Mouse (Mus musculus) kidney, embryonic 14.5 days (tissue): ENCODE results near the gene Bco2. TPM values are rescaled to one million over a fixed set of nuclear protein-coding genes. Genes with fewer than 3 reads are reported as not detected.

ENCODE experiments used
- ATAC-seq: fragments of 200-750 bp; cut with Nextera tagmentation; 2 replicates; pipeline ENCODE4 v1.8.0; 2017; ENCODE audit warnings: moderate number of reproducible peaks, mild to moderate bottlenecking, moderate TSS enrichment, moderate library complexity; ENCODE audit not compliant: low FRiP score, low TSS enrichment
- H3K27ac ChIP-seq: fragments of 300-500 bp; sonication (generic); 2 replicates; pipeline ENCODE4 v1.5.1; 2014; ENCODE audit warnings: low read depth, mild to moderate bottlenecking, low read length, moderate library complexity, mixed read lengths
- H3K27me3 ChIP-seq: fragments of 300-500 bp; sonication (generic); 2 replicates; pipeline ENCODE4 v1.6.1; 2014; ENCODE audit warnings: mild to moderate bottlenecking, low read length; ENCODE audit not compliant: control insufficient read depth, insufficient read depth
- H3K36me3 ChIP-seq: fragments of 300-500 bp; sonication (generic); 2 replicates; pipeline ENCODE4 v1.6.1; 2014; ENCODE audit warnings: low read length, mixed read lengths; ENCODE audit not compliant: control insufficient read depth, insufficient read depth
- H3K4me1 ChIP-seq: fragments of 300-500 bp; sonication (generic); 2 replicates; pipeline ENCODE4 v1.6.1; 2014; ENCODE audit warnings: low read length, mixed read lengths; ENCODE audit not compliant: control insufficient read depth, insufficient read depth
- H3K4me2 ChIP-seq: fragments of 300-500 bp; sonication (generic); replicated peaks from 2 replicates; pipeline ENCODE4 v1.6.1; 2014; ENCODE audit warnings: low read depth, mild to moderate bottlenecking, low read length
- H3K4me3 ChIP-seq: fragments of 300-500 bp; sonication (generic); 2 replicates; pipeline ENCODE4 v1.5.1; 2014; ENCODE audit warnings: mild to moderate bottlenecking, low read length
- H3K9ac ChIP-seq: fragments of 300-500 bp; sonication (generic); 2 replicates; pipeline ENCODE4 v1.6.1; 2014; ENCODE audit warnings: low read depth, mild to moderate bottlenecking, low read length, moderate library complexity
- H3K9me3 ChIP-seq: fragments of 300-500 bp; sonication (generic); 2 replicates; pipeline ENCODE4 v1.6.1; 2016; ENCODE audit warnings: low read length; ENCODE audit not compliant: control insufficient read depth
- WGBS: fragments of 180-500 bp; shearing (Covaris S2); extraction: QIAGEN DNeasy Blood & Tissue Kit; methylation state at CpG from one replicate; pipeline ENCODE4 v1.1.7; 2014; 5-methylcytosine and 5-hydroxymethylcytosine counted together
- polyA plus RNA-seq: library from polyadenylated mRNA; unstranded; fragments of >200 nt; fragmentation: Nextera tagmentation; extraction: Ambion mirVana; gene quantifications from 2 replicates; pipeline ENCODE4 v1.2.1, GENCODE M21; 2014

Gene Bco2
- polyA plus RNA-seq, 1 experiment from 2014 or later, result 0.16 TPM

DNA sequence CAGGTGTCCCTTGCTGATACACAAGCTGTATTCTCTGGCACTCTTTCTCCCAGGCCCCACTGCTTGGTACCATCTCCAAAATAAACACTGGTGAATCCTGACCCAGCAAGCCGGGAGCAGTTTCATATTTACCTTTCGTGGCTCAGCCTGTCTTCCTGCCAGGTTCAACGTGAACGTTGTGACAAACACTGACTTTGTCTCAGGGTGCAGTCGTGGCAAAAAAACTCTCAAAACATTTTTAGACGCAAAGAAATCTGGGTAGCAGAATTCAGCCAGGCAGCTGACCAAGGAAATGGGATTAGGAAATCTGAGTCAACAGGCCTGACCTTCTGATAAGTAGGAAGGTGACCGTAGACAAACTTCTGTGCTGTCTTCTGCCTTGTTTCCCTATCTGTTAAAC is 47.4 kb downstream of the Bco2 start:
- no peaks in the 10 kb centered on the region for H3K9me3 ChIP-seq
- ATAC-seq, result no peak
- H3K27me3 ChIP-seq, result no peaks in the 10 kb centered on the region
- no peaks in the 10 kb centered on the region for H3K36me3 ChIP-seq
- H3K9ac ChIP-seq, result no peak overlapping the region
- H3K4me2 ChIP-seq, result no peak overlapping the region
- peaks cover 3% of the 10 kb centered on the region; the same call in 1 of the 2 replicates for H3K4me1 ChIP-seq
- H3K27ac ChIP-seq, result no peak overlapping the region
- 74% methylated on average over 7 of the region's 7 CpGs for WGBS
- no peak overlapping the region for H3K4me3 ChIP-seq

DNA sequence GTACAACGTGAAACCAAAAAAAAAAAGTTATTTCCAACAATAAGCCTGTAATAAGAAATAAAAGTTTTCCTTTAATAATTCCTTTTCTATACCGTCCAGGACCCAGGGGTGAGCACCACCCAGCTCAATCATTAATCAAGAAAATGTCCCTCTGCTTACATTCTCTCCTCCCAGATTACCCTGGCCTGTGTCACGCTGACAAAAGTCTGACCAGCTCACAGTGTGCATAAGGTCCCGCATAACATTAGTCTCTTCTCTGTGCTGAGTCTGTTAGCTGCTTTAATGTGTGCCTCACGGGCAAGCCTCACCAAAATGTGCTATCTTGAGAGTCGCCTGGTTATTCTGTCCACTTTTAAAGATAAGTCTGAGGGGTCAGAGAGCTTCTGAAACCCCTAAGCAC is 49.6 kb downstream of the Bco2 start:
- Histone ChIP-seq H3K4me2 (no peak overlapping the region), H3K27ac (no peak overlapping the region), H3K9ac (no peak overlapping the region), H3K36me3 (no peaks in the 10 kb centered on the region), H3K9me3 (no peaks in the 10 kb centered on the region), H3K27me3 (no peaks in the 10 kb centered on the region), H3K4me1 (peaks cover 3% of the 10 kb centered on the region; the same call in 1 of the 2 replicates), H3K4me3 (no peak overlapping the region)
- ATAC-seq, result no peak
- WGBS, result 52% methylated on average over 6 of the region's 6 CpGs

DNA sequence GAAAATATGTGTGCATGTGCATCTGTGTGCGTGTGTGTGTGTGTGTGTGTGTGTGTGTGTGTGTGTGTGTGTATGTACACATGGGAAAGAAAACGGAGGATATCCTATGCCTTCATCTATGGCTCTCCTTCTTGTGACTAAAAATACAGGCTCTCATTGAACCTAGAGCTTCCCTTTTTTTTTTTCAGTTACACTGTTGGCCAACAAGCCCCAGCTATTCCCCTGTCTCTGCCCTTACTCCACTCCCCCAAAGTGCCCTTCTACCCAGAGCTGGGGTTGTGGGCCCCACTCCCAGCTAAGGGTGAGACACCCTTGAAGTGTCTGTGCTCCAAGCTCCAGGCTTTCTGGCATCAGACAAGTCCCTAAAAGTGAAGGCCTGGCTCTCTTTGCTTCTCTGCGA is 52.0 kb downstream of the Bco2 start:
- Histone ChIP-seq H3K9ac (no peak overlapping the region), H3K4me2 (no peak overlapping the region), H3K4me3 (no peak overlapping the region), H3K36me3 (no peaks in the 10 kb centered on the region), H3K27me3 (no peaks in the 10 kb centered on the region), H3K9me3 (no peaks in the 10 kb centered on the region), H3K4me1 (peaks cover 3% of the 10 kb centered on the region; the same call in 1 of the 2 replicates), H3K27ac (no peak overlapping the region)
- ATAC-seq, result no peak
- 86% methylated on average over 3 of the region's 3 CpGs for WGBS

DNA sequence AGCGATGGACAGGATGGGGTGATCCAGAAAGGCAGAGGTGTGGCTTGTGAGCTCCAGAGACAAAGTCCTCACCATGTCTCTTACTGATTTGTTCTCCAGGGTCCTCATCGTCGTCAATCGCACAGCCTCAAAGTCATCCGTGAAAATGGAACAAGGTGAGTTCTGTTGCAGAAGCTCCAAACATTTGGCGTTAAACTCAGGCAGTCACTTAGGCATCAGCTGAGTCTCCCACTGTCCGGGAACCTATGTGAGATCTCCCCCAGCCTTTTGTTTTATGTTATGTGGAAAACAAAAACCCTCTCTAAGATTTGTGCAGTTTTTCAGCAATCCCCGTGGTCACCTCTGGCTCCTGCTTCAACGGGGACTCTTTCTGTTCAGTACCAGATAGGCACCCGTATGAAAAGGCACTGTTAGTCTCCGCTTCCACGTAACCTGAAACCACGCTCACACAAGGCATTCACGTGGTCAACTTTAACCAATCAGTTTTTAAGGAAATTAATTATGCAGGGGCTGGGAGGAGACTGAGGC is 53.9 kb downstream of the Bco2 start:
- Histone ChIP-seq H3K36me3 (no peaks in the 10 kb centered on the region), H3K9ac (peak overlapping the region; percentile 13; the same call in 1 of the 2 replicates), H3K4me3 (peak overlapping the region; percentile 12; the same call in 1 of the 2 replicates), H3K4me2 (peak overlapping the region; percentile 29), H3K9me3 (no peaks in the 10 kb centered on the region), H3K4me1 (peaks cover 3% of the 10 kb centered on the region; the same call in 1 of the 2 replicates), H3K27ac (no peak overlapping the region), H3K27me3 (no peaks in the 10 kb centered on the region)
- WGBS, result 31% methylated on average over 14 of the region's 14 CpGs
- peak; percentile 79; the same call in 1 of the 2 replicates for ATAC-seq

DNA sequence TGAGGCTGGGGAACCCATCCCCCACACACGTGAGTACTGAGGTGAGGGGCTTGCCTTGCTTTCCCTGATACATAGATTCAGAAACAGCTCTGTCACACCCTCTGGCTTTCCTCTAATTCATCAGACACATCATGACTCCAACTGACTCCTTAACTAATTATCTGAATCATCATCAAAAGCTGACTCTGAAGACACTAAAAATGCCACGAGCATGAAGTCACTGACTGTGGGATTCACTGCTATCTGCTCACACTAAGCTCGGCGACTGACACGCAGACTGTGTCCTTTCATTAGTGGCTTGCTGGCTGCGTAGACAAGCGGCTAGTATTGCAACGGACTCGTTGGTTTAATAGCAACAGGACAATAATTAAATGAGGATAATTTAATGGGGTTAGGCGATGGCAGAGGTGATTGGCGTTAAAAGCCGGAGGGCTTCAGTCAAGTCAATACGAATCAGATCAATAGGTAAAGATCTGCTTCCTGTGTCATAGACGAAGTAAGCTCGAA is 54.5 kb downstream of the Bco2 start:
- H3K4me3 ChIP-seq, result peak overlapping the region; percentile 12; the same call in 1 of the 2 replicates
- no peaks in the 10 kb centered on the region for H3K27me3 ChIP-seq
- H3K9me3 ChIP-seq, result no peaks in the 10 kb centered on the region
- no peak overlapping the region for H3K27ac ChIP-seq
- H3K4me2 ChIP-seq, result peak overlapping the region; percentile 29
- no peaks in the 10 kb centered on the region for H3K36me3 ChIP-seq
- no peak for ATAC-seq
- peak overlapping the region; percentile 13; the same call in 1 of the 2 replicates for H3K9ac ChIP-seq
- peaks cover 1% of the 10 kb centered on the region; the same call in 1 of the 2 replicates for H3K4me1 ChIP-seq
- WGBS, result 72% methylated on average over 15 of the region's 15 CpGs

DNA sequence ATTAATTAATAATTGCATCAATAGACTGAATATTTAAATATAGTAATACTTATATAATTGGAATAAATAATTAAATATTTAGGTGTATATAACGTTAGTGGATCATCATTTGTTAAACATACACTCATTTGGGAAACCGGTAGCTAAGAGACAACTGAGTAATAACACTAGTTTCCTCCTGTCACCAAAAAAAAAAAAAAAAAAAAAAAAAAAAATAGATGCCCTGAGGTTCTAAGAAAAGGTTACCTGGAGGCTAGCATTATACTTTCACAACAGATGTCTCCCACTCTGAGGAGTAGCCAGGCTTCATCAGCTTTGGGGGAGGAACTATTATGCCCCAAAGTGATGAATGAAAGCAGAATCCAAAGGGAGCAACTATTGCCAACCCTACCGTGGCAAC is 55.2 kb downstream of the Bco2 start:
- no peak overlapping the region for H3K9ac ChIP-seq
- no peak overlapping the region for H3K4me3 ChIP-seq
- no peak overlapping the region for H3K27ac ChIP-seq
- no peaks in the 10 kb centered on the region for H3K9me3 ChIP-seq
- H3K4me2 ChIP-seq, result no peak overlapping the region
- no peaks in the 10 kb centered on the region for H3K36me3 ChIP-seq
- H3K4me1 ChIP-seq, result no peaks in the 10 kb centered on the region; the same call in 1 of the 2 replicates
- 90% methylated on average over 3 of the region's 3 CpGs for WGBS
- ATAC-seq, result no peak
- H3K27me3 ChIP-seq, result no peaks in the 10 kb centered on the region

DNA sequence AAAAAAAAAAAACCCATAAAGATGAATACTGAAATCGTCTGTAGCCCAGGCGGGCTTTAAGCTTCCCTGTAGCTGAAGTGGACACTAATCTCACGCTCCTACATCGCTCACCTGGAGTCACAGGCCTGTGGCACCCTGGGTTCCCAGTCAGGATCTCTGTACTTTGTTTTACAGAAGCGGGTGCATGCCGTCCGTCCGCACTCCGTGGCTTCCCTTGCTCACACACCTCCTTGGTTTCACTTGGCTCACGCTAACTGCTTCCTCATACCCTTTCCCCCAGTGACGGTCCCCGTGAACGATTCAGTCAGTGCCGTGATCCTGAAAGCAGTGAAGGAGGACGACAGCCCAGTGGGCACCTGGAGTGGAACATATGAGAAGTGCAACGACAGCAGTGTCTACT is 56.2 kb downstream of the Bco2 start:
- Histone ChIP-seq H3K9ac (no peak overlapping the region), H3K4me3 (no peak overlapping the region), H3K4me1 (no peaks in the 10 kb centered on the region; the same call in none of the 2 replicates), H3K36me3 (no peaks in the 10 kb centered on the region), H3K27ac (no peak overlapping the region), H3K4me2 (no peak overlapping the region), H3K9me3 (no peaks in the 10 kb centered on the region), H3K27me3 (no peaks in the 10 kb centered on the region)
- 85% methylated on average over 16 of the region's 16 CpGs for WGBS
- ATAC-seq, result no peak

DNA sequence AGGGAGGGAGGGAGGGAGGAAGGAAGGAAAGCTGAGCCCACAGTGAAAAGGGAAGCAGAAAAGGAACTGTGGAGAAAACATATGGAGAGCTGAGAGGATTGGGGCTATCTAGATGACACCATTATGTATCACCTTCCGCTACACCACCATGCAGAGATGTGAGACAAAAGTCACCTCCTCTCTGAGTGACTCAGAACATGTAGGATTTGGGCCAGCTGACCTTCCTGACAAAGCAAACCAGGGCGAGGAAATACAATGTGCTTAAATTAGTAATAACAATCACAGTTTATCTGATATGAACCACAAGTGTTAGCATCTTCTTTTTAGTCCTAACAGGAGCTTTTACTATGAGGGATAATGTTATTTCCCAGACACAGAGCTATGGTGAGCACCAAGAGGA is 57.4 kb downstream of the Bco2 start:
- Histone ChIP-seq H3K9me3 (no peaks in the 10 kb centered on the region), H3K27ac (no peak overlapping the region), H3K27me3 (no peaks in the 10 kb centered on the region), H3K4me1 (no peaks in the 10 kb centered on the region; the same call in none of the 2 replicates), H3K4me3 (no peak overlapping the region), H3K4me2 (no peak overlapping the region), H3K36me3 (no peaks in the 10 kb centered on the region), H3K9ac (no peak overlapping the region)
- WGBS, result 81% methylated on average over 2 of the region's 2 CpGs
- ATAC-seq, result no peak

DNA sequence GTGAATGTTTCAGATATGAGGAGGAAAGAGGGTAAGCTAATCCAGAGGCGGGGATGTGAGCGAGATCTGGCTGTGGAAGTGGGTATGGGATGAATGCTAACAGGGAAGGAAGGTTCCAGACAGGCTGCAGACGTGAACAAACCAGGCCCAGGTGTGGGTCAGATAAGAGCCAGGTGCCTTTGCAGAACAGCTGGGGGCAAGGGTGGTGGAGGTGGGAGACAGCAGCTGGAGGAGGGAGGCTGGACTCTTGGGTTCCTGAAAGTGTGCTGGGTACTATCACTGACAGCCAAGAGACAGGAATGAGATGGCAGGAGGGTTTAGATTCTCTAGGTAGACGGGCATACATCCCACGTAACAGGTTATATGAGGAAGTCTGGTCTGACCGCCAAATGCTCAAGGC is 57.9 kb downstream of the Bco2 start:
- Histone ChIP-seq H3K9ac (no peak overlapping the region), H3K36me3 (no peaks in the 10 kb centered on the region), H3K27ac (no peak overlapping the region), H3K9me3 (no peaks in the 10 kb centered on the region), H3K4me3 (no peak overlapping the region), H3K27me3 (no peaks in the 10 kb centered on the region), H3K4me2 (no peak overlapping the region), H3K4me1 (no peaks in the 10 kb centered on the region; the same call in none of the 2 replicates)
- 61% methylated on average over 6 of the region's 6 CpGs for WGBS
- ATAC-seq, result no peak
